In genomic region chr6:3384816-3385215, GRCm38 (mm10) we compare ENCODE assay signal across 7 mouse cellular contexts. TPM values are rescaled to one million over a fixed set of nuclear protein-coding genes. Genes with fewer than 3 reads are reported as not detected.
DNase-seq lines count a peak whose midpoint lies in the region; ATAC-seq and TF ChIP-seq lines count a peak whose summit lies in the region.
"Not testable (repeated sequence)": the region's sequence is repeated elsewhere in the genome, so short reads cannot be mapped to it uniquely, and the experiment has no call there.

No protein-coding gene starts in this region.

- not testable (repeated sequence) for DNase-seq in ES-E14 (ENCODE audit: low read depth, low spot score); lung, embryonic 14.5 days
- DNase-seq in kidney, adult 11 months = peak; percentile 65

- H3K27ac ChIP-seq in ES-E14 (ENCODE audit: insufficient read depth, low read depth, low read length, poor library complexity, severe bottlenecking) = peak overlapping the region; percentile 71; the same call in 1 of the 2 replicates
- H3K27ac ChIP-seq in kidney, embryonic 15.5 days = 0 out of 2 replicates have a peak overlapping the region, but pooled peaks have one; percentile 37
- H3K27ac ChIP-seq in liver, embryonic 12.5 days; lung, embryonic 14.5 days (ENCODE audit: low read depth): not testable (repeated sequence)

- H3K9ac ChIP-seq in ES-E14 (ENCODE audit: insufficient read depth, low read depth, low read length, poor library complexity, severe bottlenecking); kidney, embryonic 15.5 days; liver, embryonic 12.5 days; lung, embryonic 14.5 days: not testable (repeated sequence)

- peak; percentile 54 for ATAC-seq in granulocyte monocyte progenitor cell, adult 5-6 weeks (replicated peaks; ENCODE audit: poor library complexity, severe bottlenecking)
- peak; percentile 95 for ATAC-seq in kidney, embryonic 15.5 days (replicated peaks; ENCODE audit: low FRiP score)
- peak; percentile 63 for ATAC-seq in liver, embryonic 12.5 days
- peak; percentile 63; the same call in 1 of the 2 replicates for ATAC-seq in lung, embryonic 14.5 days (ENCODE audit: insufficient read depth)
- peak; percentile 56; the same call in 1 of the 2 replicates for ATAC-seq in monocyte, adult 5-6 weeks (replicated peaks; ENCODE audit: insufficient number of reproducible peaks, low FRiP score, low TSS enrichment, poor library complexity, severe bottlenecking)

- not testable (repeated sequence) for H3K9me3 ChIP-seq in ES-E14 (ENCODE audit: control insufficient read depth, insufficient read depth, low read depth, low read length); kidney, embryonic 15.5 days (replicated peaks); liver, embryonic 12.5 days (replicated peaks); lung, embryonic 14.5 days (ENCODE audit: low read depth, low read length)

- not testable (repeated sequence) for TF ChIP-seq CTCF in lung, embryonic 14.5 days (IDR thresholded peaks at IDR 0.05; ENCODE audit: low read depth)

- H3K4me1 ChIP-seq in ES-E14 (ENCODE audit: control insufficient read depth in 2 of 2, insufficient read depth in 2 of 2, low read length in 2 of 2, poor library complexity in 1 of 2); kidney, embryonic 15.5 days; liver, embryonic 12.5 days; lung, embryonic 14.5 days (ENCODE audit: insufficient read depth): not testable (repeated sequence)

- H3K27me3 ChIP-seq in kidney, embryonic 15.5 days; liver, embryonic 12.5 days (replicated peaks); lung, embryonic 14.5 days (ENCODE audit: insufficient read depth, low read length): not testable (repeated sequence)

- H3K4me3 ChIP-seq in ES-E14 (ENCODE audit: insufficient read depth in 1 of 2, low read depth in 1 of 2, low read length in 2 of 2, poor library complexity in 1 of 2, severe bottlenecking in 1 of 2); kidney, embryonic 15.5 days (replicated peaks); liver, embryonic 12.5 days; lung, embryonic 14.5 days (ENCODE audit: low read depth, low read length): not testable (repeated sequence)

- not testable (repeated sequence) for H3K36me3 ChIP-seq in ES-E14 (ENCODE audit: control insufficient read depth, insufficient read depth, low read length, poor library complexity, severe bottlenecking); kidney, embryonic 15.5 days; liver, embryonic 12.5 days; lung, embryonic 14.5 days (ENCODE audit: insufficient read depth)

- not testable (repeated sequence) for H3K4me2 ChIP-seq in kidney, embryonic 15.5 days; liver, embryonic 12.5 days; lung, embryonic 14.5 days

- in situ Hi-C loops in ES-E14 (cut with MboI; ENCODE audit: low sequenced_read_pairs in 2 of 2, unreplicated experiment in 2 of 2) = loop anchor here in 1 of 2 experiments (5.0 kb wide), 1 partner anchor 37 kb away; no protein-coding TSS in a partner anchor

RNA-seq across cellular contexts. Expression of gene Samd9l, which starts 14.6 kb away (rescaled TPM):
- total RNA-seq in ES-E14 (2012; rRNA removed) = 1.6 and 1.9 TPM in 2 replicates
- total RNA-seq in granulocyte monocyte progenitor cell, adult 5-6 weeks (2014; fragmentation: Nextera tagmentation) = 1.6 and 3.2 TPM in 2 replicates
- 12.3 and 12.8 TPM in 2 replicates for total RNA-seq in granulocyte monocyte progenitor cell, adult 5-6 weeks (2017)
- 8.5 and 9.4 TPM in 2 replicates for polyA plus RNA-seq in kidney, embryonic 15.5 days (2015; fragmentation: Nextera tagmentation; extraction: Ambion mirVana)
- 2.7 and 2.8 TPM in 2 replicates for polyA plus RNA-seq in liver, embryonic 12.5 days (2016; fragmentation: Nextera tagmentation; extraction: Ambion mirVana)
- 4.6 and 5.6 TPM in 2 replicates for polyA plus RNA-seq in lung, embryonic 14.5 days (2014; fragmentation: Nextera tagmentation; extraction: Ambion mirVana)
- 90.8 to 218 TPM (median 100 TPM) in 3 replicates for total RNA-seq in monocyte, adult 5-6 weeks (2017)
